Mouse (Mus musculus): ENCODE results near the gene Pax8. TPM values are rescaled to one million over a fixed set of nuclear protein-coding genes. Genes with fewer than 3 reads are reported as not detected.

Pax8 gene
- total RNA-seq (2023) = not detected in 4 replicates

DNA sequence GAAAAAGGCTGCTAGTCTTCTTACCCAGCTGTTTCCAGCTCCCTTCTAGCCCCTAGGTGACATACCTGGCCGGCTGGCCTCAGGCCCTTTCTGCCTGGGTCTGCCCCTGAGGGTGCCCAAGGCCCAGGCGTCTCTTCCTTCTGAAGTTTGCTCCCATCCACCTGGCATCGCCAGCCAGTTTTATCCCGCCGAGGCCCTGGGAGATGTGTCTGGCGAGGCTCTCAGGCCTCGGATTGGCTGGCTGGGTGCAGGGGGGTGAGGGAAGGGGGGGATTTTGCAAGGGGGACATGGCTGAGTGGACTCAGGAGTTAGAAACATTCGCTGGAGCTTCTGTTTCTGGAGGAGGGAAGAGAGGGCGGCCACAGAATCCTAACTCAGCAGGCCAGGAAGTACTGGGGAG, at the start of gene Pax8:
Gene Pax8 (minus strand): TSS at position 180 of the 400 bp plus-strand sequence.

Other genes starting within 250 kb of the Pax8 start
- not detected in 4 replicates for gene Il1f5, start 198.6 kb downstream of the Pax8 start, total RNA-seq (2023)
- gene Il1f10, start 184.4 kb downstream of the Pax8 start, total RNA-seq (2023) = not detected in 4 replicates
- not detected in 4 replicates for gene Il1rn, start 138.7 kb downstream of the Pax8 start, total RNA-seq (2023)
- gene Psd4, start 108.0 kb downstream of the Pax8 start, total RNA-seq (2023) = 177 to 191 TPM (median 186 TPM) in 4 replicates